9 mouse cellular contexts compared by ENCODE assay signal in genomic region chr3:83765871-83766725, GRCm38 (mm10). TPM values are rescaled to one million over a fixed set of nuclear protein-coding genes. Genes with fewer than 3 reads are reported as not detected.
DNase-seq lines count a peak whose midpoint lies in the region; ATAC-seq and TF ChIP-seq lines count a peak whose summit lies in the region.
"Had no signal": no experiment of that assay in that cellular context is flagged by ENCODE, and none has a peak within 500 bp of the region (broad histone marks: within the 10 kb centered on the region; RNA-seq: fewer than 3 reads in every experiment).

Sfrp2 (plus strand) TSS chr3:83766321.

- no peak within 1 kb of the TSS for H3K27ac ChIP-seq in kidney, adult 2 months (ENCODE audit: insufficient read depth, low read depth, low read length)
- H3K27ac ChIP-seq in forebrain, embryonic 14.5 days (ENCODE audit: low read depth, low read length) = peak within 1 kb of the TSS; percentile 41
- H3K27ac ChIP-seq in hindbrain, embryonic 15.5 days (replicated peaks) = peak within 1 kb of the TSS; percentile 42
- no peak within 1 kb of the TSS for H3K27ac ChIP-seq in liver, embryonic 13.5 days
- H3K27ac ChIP-seq: macrophage had no signal

- TF ChIP-seq CTCF in kidney, adult 2 months (conservative IDR thresholded peaks at IDR 0.05; ENCODE audit: insufficient read depth, insufficient read length, low read depth, low read length) = no peak

- 0 out of 2 replicates have a peak, but pooled peaks cover 1% of the 10 kb centered on the region for H3K27me3 ChIP-seq in kidney, adult 2 months (replicated peaks; ENCODE audit: control insufficient read depth, insufficient read depth, low read length)
- no peaks in the 10 kb centered on the region for H3K27me3 ChIP-seq in forebrain, embryonic 14.5 days (replicated peaks; ENCODE audit: control insufficient read depth, insufficient read depth, low read length)
- peaks cover 3% of the 10 kb centered on the region; the same call in 1 of the 2 replicates for H3K27me3 ChIP-seq in hindbrain, embryonic 15.5 days
- peaks cover 70% of the 10 kb centered on the region for H3K27me3 ChIP-seq in liver, embryonic 13.5 days

- peak within 1 kb of the TSS; percentile 75 for H3K9ac ChIP-seq in forebrain, embryonic 14.5 days (ENCODE audit: low read length)
- H3K9ac ChIP-seq in hindbrain, embryonic 15.5 days = peak within 1 kb of the TSS; percentile 65
- no peak within 1 kb of the TSS for H3K9ac ChIP-seq in liver, embryonic 13.5 days

- peak within 1 kb of the TSS; percentile 73 for H3K4me2 ChIP-seq in forebrain, embryonic 14.5 days (ENCODE audit: low read length)
- H3K4me2 ChIP-seq in hindbrain, embryonic 15.5 days = peak within 1 kb of the TSS; percentile 97
- H3K4me2 ChIP-seq in liver, embryonic 13.5 days = peak within 1 kb of the TSS; percentile 66

- WGBS in kidney, adult 2 months = under 1% methylated on average over 82 of the region's 82 CpGs
- under 1% methylated on average over 72 of the region's 82 CpGs for WGBS in forebrain, embryonic 14.5 days
- under 1% methylated on average over 78 of the region's 82 CpGs for WGBS in hindbrain, embryonic 15.5 days
- under 1% methylated on average over 81 of the region's 82 CpGs for WGBS in liver, embryonic 13.5 days (ENCODE audit: insufficient replicate concordance)

- H3K4me1 ChIP-seq in kidney, adult 2 months (ENCODE audit: control insufficient read depth, insufficient read depth, low read length) = no peaks in the 10 kb centered on the region
- H3K4me1 ChIP-seq in forebrain, embryonic 14.5 days (ENCODE audit: control insufficient read depth, insufficient read depth, low read length) = peaks cover 18% of the 10 kb centered on the region
- peaks cover 49% of the 10 kb centered on the region for H3K4me1 ChIP-seq in hindbrain, embryonic 15.5 days (replicated peaks)
- H3K4me1 ChIP-seq in liver, embryonic 13.5 days (replicated peaks) = peaks cover 11% of the 10 kb centered on the region; the same call in 1 of the 2 replicates

- TF ChIP-seq POLR2A in kidney, adult 2 months (IDR thresholded peaks at IDR 0.05; ENCODE audit: low read depth, low read length) = no peak

- no peaks in the 10 kb centered on the region for H3K9me3 ChIP-seq in forebrain, embryonic 14.5 days (replicated peaks; ENCODE audit: control insufficient read depth, low read length)
- no peaks in the 10 kb centered on the region for H3K9me3 ChIP-seq in hindbrain, embryonic 15.5 days
- H3K9me3 ChIP-seq in liver, embryonic 13.5 days (replicated peaks) = no peaks in the 10 kb centered on the region

- H3K36me3 ChIP-seq in kidney, adult 2 months (ENCODE audit: control insufficient read depth, insufficient read depth, low read length) = no peaks in the 10 kb centered on the region
- H3K36me3 ChIP-seq in forebrain, embryonic 14.5 days (ENCODE audit: control insufficient read depth, insufficient read depth, low read length) = 0 out of 2 replicates have a peak, but pooled peaks cover 2% of the 10 kb centered on the region
- no peaks in the 10 kb centered on the region for H3K36me3 ChIP-seq in hindbrain, embryonic 15.5 days
- no peaks in the 10 kb centered on the region for H3K36me3 ChIP-seq in liver, embryonic 13.5 days

- peak within 1 kb of the TSS; percentile 23 for H3K4me3 ChIP-seq in kidney, adult 2 months (ENCODE audit: insufficient read depth, low read depth, low read length)
- H3K4me3 ChIP-seq in forebrain, embryonic 14.5 days (ENCODE audit: low read depth, low read length) = peak within 1 kb of the TSS; percentile 37
- H3K4me3 ChIP-seq in hindbrain, embryonic 15.5 days = peak within 1 kb of the TSS; percentile 66
- peak within 1 kb of the TSS; percentile 47 for H3K4me3 ChIP-seq in liver, embryonic 13.5 days (replicated peaks)

- DNase-seq in kidney, adult 2 months = peak; percentile 7
- DNase-seq in kidney, adult 18-20 months = no peak
- peak; percentile 81 for DNase-seq in ZHBTc4 (ENCODE audit: low read depth, low spot score)
- DNase-seq in forebrain, embryonic 14.5 days (ENCODE audit: low spot score) = peak; percentile 90
- no peak for DNase-seq in liver, embryonic 13.5 days
- DNase-seq in retina, embryonic 14.5 days (ENCODE audit: low spot score) = peak; percentile 90
- DNase-seq in spleen, adult 12 weeks (ENCODE audit: low spot score) = no peak

- peak; percentile 83 for ATAC-seq in forebrain, embryonic 14.5 days
- peak; percentile 70 for ATAC-seq in hindbrain, embryonic 15.5 days (ENCODE audit: low FRiP score, low read depth)
- ATAC-seq in liver, embryonic 13.5 days (ENCODE audit: low read depth) = no peak

RNA-seq across cellular contexts. Expression of gene Sfrp2, which starts in this region (rescaled TPM):
- polyA plus RNA-seq in kidney, adult 2 months (2012; rRNA removed) = 14.0 and 30.5 TPM in 2 replicates
- polyA plus RNA-seq in forebrain, embryonic 14.5 days (2014; fragmentation: Nextera tagmentation; extraction: Ambion mirVana) = 27.2 and 33.6 TPM in 2 replicates
- 52.4 and 53.7 TPM in 2 replicates for polyA plus RNA-seq in hindbrain, embryonic 15.5 days (2015; fragmentation: Nextera tagmentation; extraction: Ambion mirVana)
- polyA plus RNA-seq in liver, embryonic 13.5 days (2015; fragmentation: Nextera tagmentation; extraction: Ambion mirVana) = 7.9 and 8.5 TPM in 2 replicates
- polyA plus RNA-seq: macrophage had no signal

Comparison
In these comparisons a context has a peak if more than half of its experiments do, and no peak if none do; other contexts are left out.
1. DNase-seq: peak in kidney, adult 2 months (single experiment), ZHBTc4 (single experiment), forebrain, embryonic 14.5 days (single experiment) and retina, embryonic 14.5 days (single experiment); none in kidney, adult 18-20 months (single experiment), liver, embryonic 13.5 days (single experiment) and spleen, adult 12 weeks (single experiment).
2. H3K27ac ChIP-seq: peak in forebrain, embryonic 14.5 days (single experiment) and hindbrain, embryonic 15.5 days (single experiment); none in kidney, adult 2 months (single experiment) and liver, embryonic 13.5 days (single experiment).
3. Peak in every context shown above with its lines, with median percentiles within 50 percentile points of each other: H3K4me3 ChIP-seq and H3K4me2 ChIP-seq.